Mouse (Mus musculus) testis, adult 2 months (tissue): ENCODE data around the gene Chka.

Experiments used
- CTCF ChIP-seq: fragments of 200-500 bp; IDR thresholded peaks from 2 replicates; pipeline ENCODE4 v1.5.1; 2012; ENCODE audit warnings: low read depth, mild to moderate bottlenecking, inconsistent platforms, low read length, moderate library complexity; ENCODE audit not compliant: control insufficient read depth, insufficient read depth, insufficient replicate concordance
- POLR2A ChIP-seq: fragments of 200-500 bp; IDR thresholded peaks from 2 replicates; pipeline ENCODE4 v1.6.1; 2012; ENCODE audit warnings: low read depth, mild to moderate bottlenecking, inconsistent platforms, low read length, moderate library complexity; ENCODE audit not compliant: control insufficient read depth

DNA sequence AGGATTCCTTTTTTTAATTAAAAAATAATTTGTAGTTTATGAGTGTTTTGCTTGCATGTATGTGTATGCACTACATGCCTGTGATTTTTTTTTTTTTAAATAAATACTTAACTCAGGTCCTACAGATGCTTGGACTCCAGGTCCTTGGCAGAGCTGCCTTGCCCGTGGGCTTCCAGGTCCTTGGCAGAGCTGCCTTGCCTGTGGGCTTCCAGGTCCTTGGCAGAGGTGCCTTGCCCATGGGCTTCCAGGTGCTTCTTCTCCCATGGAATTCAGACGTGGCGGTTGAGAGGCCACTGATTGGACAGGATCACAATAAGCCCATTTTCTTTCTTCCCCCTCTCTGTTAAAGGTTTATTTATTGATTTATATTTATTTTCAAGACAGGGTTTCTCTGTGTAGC, 5.6 kb downstream of the Chka start:
- TF ChIP-seq CTCF (no peak), POLR2A (no peak)
